Mouse (Mus musculus) ES-E14 (cell line): Measurements from ENCODE around the gene Gm48552. TPM values are rescaled to one million over a fixed set of nuclear protein-coding genes. Genes with fewer than 3 reads are reported as not detected.

ENCODE experiments used
- DNase-seq: peaks from one replicate; pipeline ENCODE4 v3.0.0-alpha.2; 2013; ENCODE audit warnings: low read depth, low spot score
- H3K27ac ChIP-seq: 2 replicates; pipeline ENCODE4 v1.5.1; 2012; ENCODE audit warnings: low read depth, mild to moderate bottlenecking, low read length, moderate library complexity, mixed read lengths; ENCODE audit not compliant: poor library complexity, insufficient read depth, severe bottlenecking
- H3K36me3 ChIP-seq: 2 replicates; pipeline ENCODE4 v1.6.1; 2012; ENCODE audit warnings: mild to moderate bottlenecking, low read length, moderate library complexity, mixed read lengths; ENCODE audit not compliant: control insufficient read depth, poor library complexity, insufficient read depth, severe bottlenecking
- H3K4me1 ChIP-seq, 2 experiments: fragments of 150-350 bp in 1 of 2; sonication (generic) in 1 of 2; 2 replicates each; pipeline ENCODE4 v1.6.1; 2012; ENCODE audit warnings: low read length in 2 of 2, mild to moderate bottlenecking in 1 of 2, mixed read lengths in 1 of 2; ENCODE audit not compliant: control insufficient read depth in 2 of 2, insufficient read depth in 2 of 2, poor library complexity in 1 of 2
- H3K4me3 ChIP-seq, 2 experiments: fragments of 150-350 bp in 1 of 2; sonication (generic) in 1 of 2; 2 replicates each; pipeline ENCODE4 v1.5.1; 2012; ENCODE audit warnings: low read length in 2 of 2, low read depth in 1 of 2, mild to moderate bottlenecking in 1 of 2, mixed read lengths in 1 of 2; ENCODE audit not compliant: insufficient read depth in 1 of 2, poor library complexity in 1 of 2, severe bottlenecking in 1 of 2
- H3K9ac ChIP-seq: 2 replicates; pipeline ENCODE4 v1.6.1; 2012; ENCODE audit warnings: low read depth, mild to moderate bottlenecking, low read length, mixed read lengths; ENCODE audit not compliant: poor library complexity, insufficient read depth, severe bottlenecking
- H3K9me3 ChIP-seq: fragments of 150-350 bp; sonication (generic); 2 replicates; pipeline ENCODE4 v1.6.1; 2012; ENCODE audit warnings: low read depth, mild to moderate bottlenecking, low read length; ENCODE audit not compliant: control insufficient read depth, insufficient read depth
- CHD2 ChIP-seq: IDR thresholded peaks from 2 replicates; pipeline ENCODE4 v1.6.1; 2014; ENCODE audit warnings: mild to moderate bottlenecking, low read depth, low read length, inconsistent platforms
- HCFC1 ChIP-seq: IDR thresholded peaks from 2 replicates; pipeline ENCODE4 v1.6.1; 2012; ENCODE audit warnings: low read length, inconsistent platforms, borderline replicate concordance; ENCODE audit not compliant: insufficient read depth
- MAFK ChIP-seq: IDR thresholded peaks from 2 replicates; pipeline ENCODE4 v1.6.1; 2014; ENCODE audit warnings: mild to moderate bottlenecking, low read depth, low read length, inconsistent platforms; ENCODE audit not compliant: insufficient read depth
- ZC3H11A ChIP-seq: IDR thresholded peaks from 2 replicates; pipeline ENCODE4 v1.6.1; 2012; ENCODE audit warnings: low read depth, mild to moderate bottlenecking, inconsistent platforms, low read length, borderline replicate concordance
- ZNF384 ChIP-seq: IDR thresholded peaks from 2 replicates; pipeline ENCODE4 v1.6.1; 2012; ENCODE audit warnings: low read depth, low read length, inconsistent platforms
- in situ Hi-C, 2 experiments: fragments of 600-800 bp; cut with MboI; formaldehyde crosslinking; loops; one replicate each; pipeline ENCODE4 v1.15.1; 2025; ENCODE audit warnings: low sequenced_read_pairs in 2 of 2, inconsistent platforms in 1 of 2; ENCODE audit not compliant: unreplicated experiment in 2 of 2
- total RNA-seq: library from RNA; depleted of rRNA; stranded (reverse); fragments of 300-350 nt; gene quantifications from 2 replicates; pipeline ENCODE4 v1.2.3, GENCODE M21; 2012

Gene Gm48552
- total RNA-seq, 1 experiment = 2.5 TPM

DNA sequence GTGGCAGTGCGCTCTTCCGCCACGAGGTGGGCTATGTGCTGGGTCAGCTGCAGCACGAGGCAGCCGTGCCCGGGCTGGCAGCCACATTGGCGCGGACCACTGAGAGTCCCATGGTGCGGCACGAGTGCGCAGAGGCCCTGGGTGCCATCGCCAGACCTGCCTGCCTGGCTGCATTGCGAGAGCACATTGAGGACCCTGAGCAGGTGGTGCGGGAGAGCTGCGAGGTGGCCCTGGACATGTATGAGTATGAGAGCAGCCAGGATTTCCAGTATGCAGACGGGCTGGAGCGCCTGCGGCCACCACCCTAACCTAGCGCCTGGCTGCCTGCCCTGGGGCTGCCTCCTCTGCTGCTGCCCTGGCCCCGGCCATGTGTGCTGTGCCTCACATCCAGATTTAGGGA is 1.1 kb upstream of the Gm48552 start:
- DNase-seq = no peak
- Histone ChIP-seq H3K27ac (no peak overlapping the region), H3K4me1 (peaks cover 0 to 11% of the 10 kb centered on the region in 2 experiments; a peak in 2 of 4 replicates), H3K9ac (no peak overlapping the region), H3K9me3 (no peaks in the 10 kb centered on the region), H3K4me3 (no peak overlapping the region), H3K36me3 (peaks cover 35% of the 10 kb centered on the region)
- in situ Hi-C loops = no loop called here
- TF ChIP-seq CHD2 = no peak
- no peak for TF ChIP-seq HCFC1
- no peak for TF ChIP-seq ZC3H11A
- no peak for TF ChIP-seq MAFK
- no peak for TF ChIP-seq ZNF384

GRCm38 (mm10) chr10:81389373-81389772 is 568 bp downstream of the Gm48552 start:
- DNase-seq = no peak
- Histone ChIP-seq H3K36me3 (peaks cover 35% of the 10 kb centered on the region), H3K9ac (no peak overlapping the region), H3K4me1 (peaks cover 0 to 19% of the 10 kb centered on the region in 2 experiments; a peak in 2 of 4 replicates), H3K27ac (no peak overlapping the region), H3K9me3 (no peaks in the 10 kb centered on the region), H3K4me3 (no peak overlapping the region)
- TF ChIP-seq ZC3H11A (no peak), MAFK (no peak), CHD2 (no peak), HCFC1 (no peak), ZNF384 (no peak)
- in situ Hi-C loops = no loop called here

- DNase-seq = no peak
- no peak overlapping the region for H3K9ac ChIP-seq
- TF ChIP-seq CHD2 (no peak), ZC3H11A (no peak; the same call in 1 of the 2 replicates), HCFC1 (no peak), ZNF384 (no peak)
- no peak overlapping the region for H3K4me3 ChIP-seq
- H3K36me3 ChIP-seq = peaks cover 35% of the 10 kb centered on the region
- H3K9me3 ChIP-seq = no peaks in the 10 kb centered on the region
- H3K27ac ChIP-seq = no peak overlapping the region
- in situ Hi-C loops = no loop called here
- H3K4me1 ChIP-seq = peaks cover 0 to 19% of the 10 kb centered on the region in 2 experiments; a peak in 2 of 4 replicates
These were observed 1.2 kb downstream of the Gm48552 start for GRCm38 (mm10) chr10:81389801-81390677.

DNA sequence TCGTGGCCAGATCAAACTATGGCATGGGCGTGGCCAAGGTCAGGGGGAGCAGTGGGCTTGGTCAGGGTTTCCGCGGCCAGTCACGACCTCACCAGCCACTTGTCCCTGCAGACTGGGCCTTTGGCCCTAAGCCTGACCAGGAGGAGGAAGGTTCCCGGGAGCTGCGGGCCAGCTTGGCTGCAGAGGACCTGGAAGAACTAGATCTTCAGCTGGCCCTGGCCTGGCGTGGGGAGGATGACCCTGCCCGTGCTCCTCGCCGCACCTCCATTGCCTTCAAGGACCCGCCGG is 1.8 kb downstream of the Gm48552 start:
- Histone ChIP-seq H3K4me3 (no peak overlapping the region), H3K9ac (no peak overlapping the region), H3K9me3 (no peaks in the 10 kb centered on the region), H3K27ac (no peak overlapping the region), H3K4me1 (peaks cover 0 to 19% of the 10 kb centered on the region in 2 experiments; a peak in 2 of 4 replicates), H3K36me3 (peaks cover 34% of the 10 kb centered on the region)
- in situ Hi-C loops = no loop called here
- TF ChIP-seq ZC3H11A = no peak
- TF ChIP-seq HCFC1 = no peak
- DNase-seq = no peak
